Mouse (Mus musculus): Measurements from ENCODE around the gene Mapk8ip2. TPM values are rescaled to one million over a fixed set of nuclear protein-coding genes. Genes with fewer than 3 reads are reported as not detected.

The Mapk8ip2 gene
- total and polyA plus RNA-seq, 3 experiments = 0.04 TPM; not detected in 2

GRCm38 (mm10) chr15:89442486-89443070 is 11.1 kb upstream of the Mapk8ip2 start:
- Histone ChIP-seq H3K9ac (ENCODE audit: insufficient read depth, low read depth) (no peak overlapping the region), H3K27me3 (replicated peaks) (peaks cover 2% of the 10 kb centered on the region), H3K4me1 (ENCODE audit: control insufficient read depth in 1 of 2, insufficient read depth in 2 of 2) (no peaks in the 10 kb centered on the region), H3K9me3 (replicated peaks; ENCODE audit: low read length) (no peaks in the 10 kb centered on the region), H3K4me2 (ENCODE audit: insufficient read depth, low read depth, poor library complexity, severe bottlenecking) (no peak overlapping the region), H3K4me3 (replicated peaks in 1 of 3; ENCODE audit: low read depth in 2 of 3, low read length in 2 of 3, poor library complexity in 1 of 3) (no peak overlapping the region), H3K36me3 (replicated peaks in 1 of 2; ENCODE audit: control insufficient read depth in 1 of 2, insufficient read depth in 1 of 2, low read length in 1 of 2) (no peaks in the 10 kb centered on the region), H3K27ac (ENCODE audit: insufficient read depth, low read depth) (no peak overlapping the region), H3K79me2 (replicated peaks; ENCODE audit: control insufficient read depth, extremely low read depth, insufficient read depth, poor library complexity, severe bottlenecking) (no peaks in the 10 kb centered on the region)
- in situ Hi-C loops (cut with MboI; ENCODE audit: low pct_ligation_motif_present, low pct_unique_long_range_greater_than_20kb, low sequenced_read_pairs) = no loop called here
- no peak for DNase-seq (ENCODE audit: extremely low read depth)
- dilution Hi-C loops (cut with MboI; ENCODE audit: extremely low pct_ligation_motif_present, extremely low pct_unique_long_range_greater_than_20kb, low sequenced_read_pairs) = no loop called here
- TF ChIP-seq MAZ (IDR thresholded peaks at IDR 0.05; ENCODE audit: low read depth, low read length) = no peak
- TF ChIP-seq SMC3 (IDR thresholded peaks at IDR 0.05; ENCODE audit: low read depth, low read length) = peak; percentile 17; the same call in 1 of the 2 replicates
- TF ChIP-seq TCF12 (IDR thresholded peaks at IDR 0.05; ENCODE audit: low read depth, low read length) = no peak
- TF ChIP-seq CTCF (conservative IDR thresholded peaks at IDR 0.05 in 1 of 2, IDR thresholded peaks at IDR 0.05 in 1 of 2; ENCODE audit: low read depth in 2 of 2, low read length in 2 of 2) = peak in 1 of 2 experiments; percentile 43; a peak in 2 of 4 replicates

- in situ Hi-C loops (cut with MboI; ENCODE audit: low pct_ligation_motif_present, low pct_unique_long_range_greater_than_20kb, low sequenced_read_pairs) = no loop called here
- Histone ChIP-seq H3K27ac (ENCODE audit: insufficient read depth, low read depth) (no peak overlapping the region), H3K4me3 (replicated peaks in 1 of 3; ENCODE audit: low read depth in 2 of 3, low read length in 2 of 3, poor library complexity in 1 of 3) (no peak overlapping the region), H3K4me1 (ENCODE audit: control insufficient read depth in 1 of 2, insufficient read depth in 2 of 2) (no peaks in the 10 kb centered on the region), H3K79me2 (replicated peaks; ENCODE audit: control insufficient read depth, extremely low read depth, insufficient read depth, poor library complexity, severe bottlenecking) (no peaks in the 10 kb centered on the region), H3K27me3 (replicated peaks) (peaks cover 60% of the 10 kb centered on the region), H3K4me2 (ENCODE audit: insufficient read depth, low read depth, poor library complexity, severe bottlenecking) (no peak overlapping the region), H3K36me3 (replicated peaks in 1 of 2; ENCODE audit: control insufficient read depth in 1 of 2, insufficient read depth in 1 of 2, low read length in 1 of 2) (no peaks in the 10 kb centered on the region), H3K9me3 (replicated peaks; ENCODE audit: low read length) (peaks cover 7% of the 10 kb centered on the region), H3K9ac (ENCODE audit: insufficient read depth, low read depth) (no peak overlapping the region)
- TF ChIP-seq POLR2A (IDR thresholded peaks at IDR 0.05; ENCODE audit: low read depth, low read length) (no peak), SIN3A (IDR thresholded peaks at IDR 0.05; ENCODE audit: low read length) (0 out of 2 replicates have a peak, but pooled peaks have one; percentile 24)
- DNase-seq (ENCODE audit: extremely low read depth) = no peak
- dilution Hi-C loops (cut with MboI; ENCODE audit: extremely low pct_ligation_motif_present, extremely low pct_unique_long_range_greater_than_20kb, low sequenced_read_pairs) = no loop called here
These were observed 528 bp upstream of the Mapk8ip2 start for GRCm38 (mm10) chr15:89452906-89453864.

- no peak overlapping the region for H3K9ac ChIP-seq (ENCODE audit: insufficient read depth, low read depth)
- H3K36me3 ChIP-seq (replicated peaks in 1 of 2; ENCODE audit: control insufficient read depth in 1 of 2, insufficient read depth in 1 of 2, low read length in 1 of 2) = no peaks in the 10 kb centered on the region
- no peak overlapping the region for H3K4me3 ChIP-seq (replicated peaks in 1 of 3; ENCODE audit: low read depth in 2 of 3, low read length in 2 of 3, poor library complexity in 1 of 3)
- TF ChIP-seq EP300 (IDR thresholded peaks at IDR 0.05; ENCODE audit: low read length) (no peak), POLR2AphosphoS2 (IDR thresholded peaks at IDR 0.05; ENCODE audit: low read depth, low read length) (no peak), MAFK (IDR thresholded peaks at IDR 0.05; ENCODE audit: insufficient replicate concordance, low read length) (no peak), PAX5 (IDR thresholded peaks at IDR 0.05; ENCODE audit: low read length) (no peak), USF2 (conservative IDR thresholded peaks at IDR 0.05; ENCODE audit: low read depth, low read length) (no peak), CHD1 (IDR thresholded peaks at IDR 0.05; ENCODE audit: low read depth, low read length) (no peak), NELFE (IDR thresholded peaks at IDR 0.05; ENCODE audit: low read depth, low read length) (no peak), NRF1 (IDR thresholded peaks at IDR 0.05; ENCODE audit: low read depth, low read length) (no peak), ZNF384 (IDR thresholded peaks at IDR 0.05; ENCODE audit: low read depth, low read length) (no peak)
- peaks cover 63% of the 10 kb centered on the region for H3K27me3 ChIP-seq (replicated peaks)
- in situ Hi-C loops (cut with MboI; ENCODE audit: low pct_ligation_motif_present, low pct_unique_long_range_greater_than_20kb, low sequenced_read_pairs) = no loop called here
- no peak overlapping the region for H3K4me2 ChIP-seq (ENCODE audit: insufficient read depth, low read depth, poor library complexity, severe bottlenecking)
- no peak for DNase-seq (ENCODE audit: extremely low read depth)
- H3K4me1 ChIP-seq (ENCODE audit: control insufficient read depth in 1 of 2, insufficient read depth in 2 of 2) = peaks cover 3 to 5% of the 10 kb centered on the region in 2 experiments
- peaks cover 7% of the 10 kb centered on the region for H3K9me3 ChIP-seq (replicated peaks; ENCODE audit: low read length)
- no peaks in the 10 kb centered on the region for H3K79me2 ChIP-seq (replicated peaks; ENCODE audit: control insufficient read depth, extremely low read depth, insufficient read depth, poor library complexity, severe bottlenecking)
- no peak overlapping the region for H3K27ac ChIP-seq (ENCODE audit: insufficient read depth, low read depth)
- dilution Hi-C loops (cut with MboI; ENCODE audit: extremely low pct_ligation_motif_present, extremely low pct_unique_long_range_greater_than_20kb, low sequenced_read_pairs) = no loop called here
These were observed 1.1 kb downstream of the Mapk8ip2 start for GRCm38 (mm10) chr15:89454857-89455256.
